Mouse (Mus musculus) brain, embryonic 14.5 days (tissue): ENCODE data around the gene Macf1. TPM values are rescaled to one million over a fixed set of nuclear protein-coding genes. Genes with fewer than 3 reads are reported as not detected.
"Not testable (repeated sequence)": the region's sequence is repeated elsewhere in the genome, so short reads cannot be mapped to it uniquely, and the experiment has no call there.

Experiments
- DNase-seq: peaks from one replicate; pipeline ENCODE4 v3.0.0-alpha.2; 2011; ENCODE audit warnings: low read depth
- CTCF ChIP-seq: fragments of 200-500 bp; IDR thresholded peaks from 2 replicates; pipeline ENCODE4 v1.5.1; 2012; ENCODE audit warnings: inconsistent platforms, mild to moderate bottlenecking, moderate library complexity, borderline replicate concordance; ENCODE audit not compliant: insufficient read depth, insufficient read length; ENCODE audit errors: extremely low read depth
- POLR2A ChIP-seq: fragments of 200-500 bp; IDR thresholded peaks from 2 replicates; pipeline ENCODE4 v1.6.1; 2012; ENCODE audit warnings: mild to moderate bottlenecking, inconsistent platforms, borderline replicate concordance; ENCODE audit not compliant: poor library complexity, insufficient read depth, insufficient read length, severe bottlenecking; ENCODE audit errors: extremely low read depth
- polyA plus RNA-seq: library from polyadenylated mRNA; depleted of rRNA; stranded (reverse); fragments of >200 nt; gene quantifications from 2 replicates; pipeline ENCODE4 v1.2.3, GENCODE M21; 2012

Macf1 gene
- polyA plus RNA-seq, 1 experiment = 183 TPM

GRCm38 (mm10) chr4:123478655-123479433, 205.3 kb downstream of the Macf1 start:
- TF ChIP-seq POLR2A (no peak), CTCF (no peak)

GRCm38 (mm10) chr4:123465799-123466198, 218.4 kb downstream of the Macf1 start:
- DNase-seq = no peak
- TF ChIP-seq POLR2A (no peak), CTCF (no peak)

More at GRCm38 (mm10) chr4:123478655-123479433, 205.3 kb downstream of the Macf1 start:
- DNase-seq = peak; percentile 1

DNA sequence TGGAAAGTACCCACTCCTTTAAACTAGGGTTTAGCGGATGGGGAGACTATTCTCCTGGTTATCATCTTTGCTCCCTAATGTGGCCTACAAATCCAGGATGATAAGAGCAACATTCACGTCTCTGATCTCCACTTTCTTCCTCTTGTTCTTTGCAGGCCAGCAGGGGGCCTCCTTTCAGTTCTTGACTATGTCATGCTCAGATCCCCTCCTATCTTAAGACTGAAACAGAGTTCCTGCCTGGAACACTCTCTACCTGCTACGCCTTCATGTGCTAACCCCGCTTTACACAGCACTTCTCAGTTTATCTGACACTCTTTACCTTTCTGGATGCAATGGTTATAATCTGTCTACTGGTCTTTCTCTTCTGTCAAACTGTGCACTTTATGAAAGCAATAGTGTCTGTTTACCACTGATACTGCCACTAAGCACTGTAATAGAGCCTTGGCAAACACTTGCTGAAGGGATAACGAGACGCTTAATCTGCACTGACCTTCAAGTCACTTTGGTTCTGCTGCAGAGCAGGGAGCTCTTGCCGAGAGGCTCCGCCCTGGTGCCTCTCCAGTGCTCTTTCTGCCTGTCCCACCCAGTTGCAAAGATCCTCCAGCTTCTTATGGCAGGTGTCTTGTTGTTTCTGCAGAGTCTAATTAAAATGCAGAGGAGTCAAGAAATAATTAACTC, 223.4 kb downstream of the Macf1 start:
- peak; percentile 40 for DNase-seq
- TF ChIP-seq POLR2A = no peak
- TF ChIP-seq CTCF = peak; percentile 30; the same call in 1 of the 2 replicates

GRCm38 (mm10) chr4:123454871-123455640, 229.1 kb downstream of the Macf1 start:
- DNase-seq = no peak
- TF ChIP-seq POLR2A (no peak), CTCF (no peak)

- DNase-seq = no peak
- no peak for TF ChIP-seq CTCF
- no peak for TF ChIP-seq POLR2A
Measured at GRCm38 (mm10) chr4:123453729-123454128, 230.4 kb downstream of the Macf1 start.

- DNase-seq = no peak
- TF ChIP-seq POLR2A = no peak
- no peak for TF ChIP-seq CTCF
Measured at GRCm38 (mm10) chr4:123451991-123452390, 232.2 kb downstream of the Macf1 start.

DNA sequence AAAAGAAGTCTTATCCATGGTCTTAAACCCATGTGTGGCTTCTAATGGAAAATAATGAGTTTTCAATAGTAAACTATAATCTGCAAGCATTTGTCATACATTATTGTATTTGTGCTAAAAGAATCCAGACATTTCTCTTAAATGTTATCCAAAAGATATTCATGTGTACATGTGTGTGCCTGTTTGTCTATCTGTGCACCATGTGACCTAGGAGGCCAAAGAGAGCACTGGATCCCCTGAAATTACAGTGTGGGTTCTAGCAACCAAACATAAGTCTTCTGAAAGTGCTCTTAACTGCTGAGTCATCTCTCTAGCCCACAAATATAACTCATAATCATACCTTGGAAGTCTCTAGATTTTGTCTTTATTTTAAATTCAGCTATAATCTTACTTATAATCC, 234.9 kb downstream of the Macf1 start:
- no peak for DNase-seq
- no peak for TF ChIP-seq POLR2A
- no peak for TF ChIP-seq CTCF

GRCm38 (mm10) chr4:123448015-123448414, 236.1 kb downstream of the Macf1 start:
- no peak for DNase-seq
- TF ChIP-seq POLR2A (no peak), CTCF (no peak)

- TF ChIP-seq POLR2A (no peak), CTCF (no peak)
Measured at GRCm38 (mm10) chr4:123447251-123447650, 236.9 kb downstream of the Macf1 start.

GRCm38 (mm10) chr4:123446754-123447153, 237.4 kb downstream of the Macf1 start:
- TF ChIP-seq CTCF (no peak), POLR2A (no peak)
- DNase-seq = peak; percentile 9

More at GRCm38 (mm10) chr4:123447251-123447650, 236.9 kb downstream of the Macf1 start:
- no peak for DNase-seq

DNA sequence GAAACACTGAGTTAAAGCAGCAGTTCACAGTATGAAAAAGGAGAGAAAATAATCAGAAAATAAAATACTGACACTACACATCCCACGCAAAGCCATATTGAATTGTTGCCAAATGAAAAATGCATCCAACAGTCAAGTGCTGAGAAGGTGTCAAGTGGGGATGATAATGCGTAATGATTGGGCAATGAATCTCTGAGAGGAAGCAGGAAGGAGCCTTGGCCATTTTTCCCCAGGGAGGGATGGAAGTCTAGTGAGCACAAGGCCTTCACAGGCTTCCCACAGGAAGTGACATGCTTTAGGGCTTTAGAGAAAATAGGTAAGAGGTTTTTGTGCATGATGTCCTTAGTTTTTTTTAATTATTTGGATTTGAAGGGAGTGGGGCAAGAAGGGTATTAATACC, 237.9 kb downstream of the Macf1 start:
- DNase-seq = not testable (repeated sequence)
